Mouse (Mus musculus): ENCODE measurements around the gene Pi4k2a. TPM values are rescaled to one million over a fixed set of nuclear protein-coding genes. Genes with fewer than 3 reads are reported as not detected.

The Pi4k2a gene
- total RNA-seq (2021): 10 to 100 TPM; 17.2 to 20.6 TPM
- long read RNA-seq, experiment 1, transcript Pi4k2a-202 (10 exons, 1,939 nt): minor isoform, 11 of 36 reads
- long read RNA-seq, experiment 1, transcript Pi4k2a-201 (9 exons, 3,604 nt): major isoform, 18 of 36 reads
- long read RNA-seq, experiment 1, partial matches to known transcripts: 0 of 36 reads
- long read RNA-seq, experiment 1, other reads (novel, unspliced or antisense): 7 of 36 reads
- long read RNA-seq, experiment 2, full-length matches to known transcripts: 20 of 25 reads
- long read RNA-seq, experiment 2, partial matches to known transcripts: 2 of 25 reads
- long read RNA-seq, experiment 2, other reads (novel, unspliced or antisense): 3 of 25 reads

- intact Hi-C loops (cut with DNase I): loop anchor here (5.0 kb wide), 1 partner anchor 53 kb away; the partner anchor contains the start of gene Ankrd2
- DNase-seq: peak; percentile 98
Observed at GRCm38 (mm10) chr19:42089748-42090595, at the start of gene Pi4k2a. Gene Pi4k2a (plus strand): TSS chr19:42090470.

GRCm38 (mm10) chr19:42043988-42044387, 46.3 kb upstream of the Pi4k2a start:
- intact Hi-C loops (cut with DNase I): no loop called here
- DNase-seq: no peak

- intact Hi-C loops (cut with DNase I): no loop called here
- peak; percentile 78 to 85 for DNase-seq
Observed at GRCm38 (mm10) chr19:42045269-42046102, 44.8 kb upstream of the Pi4k2a start, which contains the start of gene Hoga1. Gene Hoga1 (plus strand): TSS chr19:42045610.

GRCm38 (mm10) chr19:42050251-42050650, 40.0 kb upstream of the Pi4k2a start:
- intact Hi-C loops (cut with DNase I): no loop called here
- DNase-seq: no peak

- intact Hi-C loops (cut with DNase I): no loop called here
- DNase-seq: no peak
Observed at GRCm38 (mm10) chr19:42051351-42051750, 38.9 kb upstream of the Pi4k2a start.

- intact Hi-C loops (cut with DNase I): no loop called here
- no peak for DNase-seq
Observed at GRCm38 (mm10) chr19:42051948-42052347, 38.3 kb upstream of the Pi4k2a start, which contains the start of gene 4933411K16Rik. Gene 4933411K16Rik (plus strand): TSS chr19:42052248.

- no peak for DNase-seq
- intact Hi-C loops (cut with DNase I): no loop called here
Observed at GRCm38 (mm10) chr19:42054255-42054654, 36.0 kb upstream of the Pi4k2a start.

- intact Hi-C loops (cut with DNase I): no loop called here
- DNase-seq: peak; percentile 71 to 78
Observed at GRCm38 (mm10) chr19:42055881-42056280, 34.4 kb upstream of the Pi4k2a start.

GRCm38 (mm10) chr19:42056719-42057409, 33.4 kb upstream of the Pi4k2a start:
- intact Hi-C loops (cut with DNase I): no loop called here

GRCm38 (mm10) chr19:42058426-42058825, 31.8 kb upstream of the Pi4k2a start:
- no peak for DNase-seq
- intact Hi-C loops (cut with DNase I): no loop called here

More at GRCm38 (mm10) chr19:42056719-42057409, 33.4 kb upstream of the Pi4k2a start:
- no peak for DNase-seq

GRCm38 (mm10) chr19:42061443-42061842, 28.8 kb upstream of the Pi4k2a start:
- intact Hi-C loops (cut with DNase I): no loop called here
- no peak for DNase-seq

- intact Hi-C loops (cut with DNase I): loop anchor here (2.0 kb wide), 1 partner anchor 34 kb away; the partner anchor contains the start of gene Ankrd2
- peak in 1 of 2 experiments; percentile 35 for DNase-seq
Observed at GRCm38 (mm10) chr19:42068441-42069240, 21.6 kb upstream of the Pi4k2a start.

- intact Hi-C loops (cut with DNase I): loop anchor here (2.0 kb wide), 1 partner anchor 34 kb away; the partner anchor contains the start of gene Ankrd2
- peak in 1 of 2 experiments; percentile 25 for DNase-seq
Observed at GRCm38 (mm10) chr19:42069241-42069525, 21.1 kb upstream of the Pi4k2a start.

- intact Hi-C loops (cut with DNase I): no loop called here
- no peak for DNase-seq
Observed at GRCm38 (mm10) chr19:42071221-42071620, 19.0 kb upstream of the Pi4k2a start.

GRCm38 (mm10) chr19:42071886-42072608, 18.2 kb upstream of the Pi4k2a start:
- intact Hi-C loops (cut with DNase I): no loop called here
- DNase-seq: no peak

- intact Hi-C loops (cut with DNase I): no loop called here
- no peak for DNase-seq
Observed at GRCm38 (mm10) chr19:42072802-42073201, 17.5 kb upstream of the Pi4k2a start.

- intact Hi-C loops (cut with DNase I): no loop called here
- DNase-seq: no peak
Observed at GRCm38 (mm10) chr19:42075051-42075450, 15.2 kb upstream of the Pi4k2a start.

- intact Hi-C loops (cut with DNase I): no loop called here
- DNase-seq: no peak
Observed at GRCm38 (mm10) chr19:42075992-42076391, 14.3 kb upstream of the Pi4k2a start.
